Mouse (Mus musculus) heart, adult 2 months (tissue): ENCODE data around the gene Adad2.

Experiments used
- CTCF ChIP-seq: fragments of 200-600 bp; IDR thresholded peaks from 2 replicates; pipeline ENCODE4 v1.8.1; 2022; ENCODE audit warnings: antibody characterized with exemption, mild to moderate bottlenecking, moderate library complexity
- POLR2A ChIP-seq: fragments of 200-500 bp; IDR thresholded peaks from 2 replicates; pipeline ENCODE4 v1.6.1; 2011; ENCODE audit warnings: mild to moderate bottlenecking, low read depth, low read length, control low read depth; ENCODE audit not compliant: insufficient read depth

- TF ChIP-seq CTCF (no peak), POLR2A (no peak)
Observed at GRCm38 (mm10) chr8:119630841-119631240, 18.3 kb downstream of the Adad2 start.
